Mouse (Mus musculus): ENCODE measurements around the gene Treh. TPM values are rescaled to one million over a fixed set of nuclear protein-coding genes. Genes with fewer than 3 reads are reported as not detected.
"Not testable (repeated sequence)": the region's sequence is repeated elsewhere in the genome, so short reads cannot be mapped to it uniquely, and the experiment has no call there.

Gene Treh
- polyA plus RNA-seq (2014; fragmentation: Nextera tagmentation; extraction: Ambion mirVana): not detected in 2 replicates

DNA sequence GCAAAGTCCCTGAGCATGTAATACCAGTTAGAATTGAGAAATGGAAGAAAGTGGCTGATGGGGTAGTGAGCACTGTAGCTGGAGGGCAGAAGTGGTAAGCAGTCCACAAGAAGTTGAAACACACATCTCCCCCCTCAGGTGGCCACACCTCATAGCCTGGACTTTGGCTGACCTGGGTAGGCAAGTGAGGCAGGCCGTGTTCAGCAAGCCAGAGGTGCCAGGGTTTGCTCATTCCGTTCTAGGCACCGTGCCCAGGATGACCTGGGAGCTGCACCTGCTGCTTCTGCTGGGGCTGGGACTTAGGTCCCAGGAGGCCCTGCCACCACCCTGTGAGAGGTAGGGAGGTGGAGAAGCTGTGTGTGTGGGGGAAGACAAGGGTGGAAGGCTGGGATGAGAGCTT lies at the start of gene Treh:
Gene Treh (plus strand): TSS at position 229 of the 400 bp plus-strand sequence.
- no peak within 1 kb of the TSS for H3K4me3 ChIP-seq (ENCODE audit: low read depth, low read length)
- H3K27me3 ChIP-seq (ENCODE audit: control insufficient read depth, insufficient read depth, low read length): no peaks in the 10 kb centered on the region
- DNase-seq (ENCODE audit: low spot score) (peak; percentile 33), ATAC-seq (replicated peaks; ENCODE audit: low FRiP score) (no peak)
- H3K9me3 ChIP-seq (ENCODE audit: control insufficient read depth, low read length): no peaks in the 10 kb centered on the region
- 93% methylated on average over 3 of the region's 3 CpGs for WGBS
- no peak within 1 kb of the TSS for H3K27ac ChIP-seq (ENCODE audit: low read depth, low read length)
- H3K9ac ChIP-seq (ENCODE audit: low read length): no peak within 1 kb of the TSS
- no peak within 1 kb of the TSS for H3K4me2 ChIP-seq (ENCODE audit: low read depth, low read length, severe bottlenecking)
- no peaks in the 10 kb centered on the region for H3K36me3 ChIP-seq (ENCODE audit: control insufficient read depth, insufficient read depth, low read length)
- H3K4me1 ChIP-seq (replicated peaks; ENCODE audit: control insufficient read depth, insufficient read depth, low read length): no peaks in the 10 kb centered on the region

DNA sequence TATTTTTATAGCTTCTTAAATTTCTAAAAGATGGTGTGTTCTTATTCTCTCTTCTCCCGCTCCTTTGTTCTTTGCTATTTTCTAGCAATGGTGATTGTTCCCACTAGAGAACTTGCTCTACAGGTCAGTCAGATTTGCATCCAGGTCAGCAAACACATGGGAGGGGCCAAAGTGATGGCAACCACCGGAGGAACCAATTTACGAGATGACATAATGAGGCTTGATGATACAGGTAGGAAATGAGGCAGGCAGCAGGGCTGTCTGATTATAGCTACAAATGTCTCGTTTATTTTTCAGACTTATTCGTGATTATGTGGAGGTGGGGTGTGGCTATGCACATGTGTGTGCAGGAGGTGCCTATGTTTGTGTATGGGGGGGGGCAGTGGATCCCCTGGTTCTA lies 48.6 kb upstream of the Treh start:
- DNase-seq (ENCODE audit: low spot score) (no peak), ATAC-seq (replicated peaks; ENCODE audit: low FRiP score) (no peak)
- Histone ChIP-seq H3K4me1 (replicated peaks; ENCODE audit: control insufficient read depth, insufficient read depth, low read length) (no peaks in the 10 kb centered on the region), H3K9ac (ENCODE audit: low read length) (no peak overlapping the region), H3K9me3 (ENCODE audit: control insufficient read depth, low read length) (no peaks in the 10 kb centered on the region), H3K36me3 (ENCODE audit: control insufficient read depth, insufficient read depth, low read length) (peaks cover 11% of the 10 kb centered on the region), H3K4me2 (ENCODE audit: low read depth, low read length, severe bottlenecking) (no peak overlapping the region), H3K4me3 (ENCODE audit: low read depth, low read length) (no peak overlapping the region), H3K27ac (ENCODE audit: low read depth, low read length) (no peak overlapping the region), H3K27me3 (ENCODE audit: control insufficient read depth, insufficient read depth, low read length) (no peaks in the 10 kb centered on the region)
- 76% methylated on average over 5 of the region's 5 CpGs for WGBS

DNA sequence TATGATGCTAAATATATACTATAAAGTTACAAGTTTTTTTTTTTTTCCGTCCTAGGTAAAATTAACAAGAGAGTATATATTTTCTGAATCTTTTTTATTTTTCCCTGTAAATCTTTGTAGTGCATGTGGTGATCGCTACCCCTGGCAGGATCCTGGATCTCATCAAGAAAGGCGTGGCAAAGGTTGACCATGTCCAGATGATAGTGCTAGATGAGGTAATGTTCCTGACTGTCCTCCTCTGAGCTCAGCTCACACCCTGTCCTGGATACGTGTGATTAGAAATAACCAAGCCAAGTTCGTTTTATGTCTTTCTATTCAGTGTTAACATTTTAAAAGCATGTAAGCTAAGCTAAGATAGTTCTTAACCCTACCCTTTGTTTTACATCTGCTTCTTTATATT lies 46.8 kb upstream of the Treh start:
- H3K36me3 ChIP-seq (ENCODE audit: control insufficient read depth, insufficient read depth, low read length): peaks cover 18% of the 10 kb centered on the region
- no peak overlapping the region for H3K4me3 ChIP-seq (ENCODE audit: low read depth, low read length)
- no peak overlapping the region for H3K27ac ChIP-seq (ENCODE audit: low read depth, low read length)
- H3K4me1 ChIP-seq (replicated peaks; ENCODE audit: control insufficient read depth, insufficient read depth, low read length): no peaks in the 10 kb centered on the region
- H3K9ac ChIP-seq (ENCODE audit: low read length): no peak overlapping the region
- no peak overlapping the region for H3K4me2 ChIP-seq (ENCODE audit: low read depth, low read length, severe bottlenecking)
- H3K9me3 ChIP-seq (ENCODE audit: control insufficient read depth, low read length): no peaks in the 10 kb centered on the region
- WGBS: 87% methylated on average over 5 of the region's 5 CpGs
- H3K27me3 ChIP-seq (ENCODE audit: control insufficient read depth, insufficient read depth, low read length): no peaks in the 10 kb centered on the region
- DNase-seq (ENCODE audit: low spot score) (no peak), ATAC-seq (replicated peaks; ENCODE audit: low FRiP score) (no peak)

DNA sequence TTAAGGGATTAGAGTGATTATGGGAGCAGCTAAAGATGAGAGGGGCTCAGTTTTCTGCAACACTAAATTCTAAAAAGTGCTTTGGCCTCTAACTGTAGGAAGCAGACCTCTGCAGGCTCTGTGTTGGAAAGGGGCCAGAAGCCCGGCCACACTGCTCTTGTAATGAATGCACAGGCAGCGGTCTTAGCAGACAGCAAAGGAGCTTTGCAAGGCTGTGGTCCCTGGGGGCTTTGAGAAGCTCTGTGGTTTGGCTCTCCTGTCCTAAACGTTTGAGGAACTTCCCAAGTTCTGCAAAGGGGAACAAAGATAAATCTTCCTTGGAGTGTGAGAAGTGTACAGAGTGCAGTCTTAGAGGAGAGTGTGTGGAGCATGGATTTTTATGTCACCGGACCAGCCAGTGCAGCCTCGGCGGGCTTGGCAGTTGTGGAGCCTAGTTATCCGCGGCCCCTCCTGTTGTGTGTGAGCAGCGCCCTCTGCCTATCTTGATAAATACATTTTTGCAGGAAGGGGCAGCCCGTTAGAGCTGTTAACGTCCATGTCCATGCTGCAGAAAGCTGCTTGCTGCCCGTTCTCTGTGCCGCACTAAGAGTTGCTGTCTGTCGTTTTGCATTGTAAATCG lies 35.4 kb upstream of the Treh start:
- H3K36me3 ChIP-seq (ENCODE audit: control insufficient read depth, insufficient read depth, low read length): peaks cover 17% of the 10 kb centered on the region
- WGBS: 90% methylated on average over 15 of the region's 15 CpGs
- H3K9ac ChIP-seq (ENCODE audit: low read length): no peak overlapping the region
- H3K4me2 ChIP-seq (ENCODE audit: low read depth, low read length, severe bottlenecking): no peak overlapping the region
- H3K27ac ChIP-seq (ENCODE audit: low read depth, low read length): no peak overlapping the region
- DNase-seq (ENCODE audit: low spot score): no peak
- no peaks in the 10 kb centered on the region for H3K9me3 ChIP-seq (ENCODE audit: control insufficient read depth, low read length)
- no peak overlapping the region for H3K4me3 ChIP-seq (ENCODE audit: low read depth, low read length)
- H3K27me3 ChIP-seq (ENCODE audit: control insufficient read depth, insufficient read depth, low read length): no peaks in the 10 kb centered on the region
- no peaks in the 10 kb centered on the region for H3K4me1 ChIP-seq (replicated peaks; ENCODE audit: control insufficient read depth, insufficient read depth, low read length)
- no peak for ATAC-seq (replicated peaks; ENCODE audit: low FRiP score)

DNA sequence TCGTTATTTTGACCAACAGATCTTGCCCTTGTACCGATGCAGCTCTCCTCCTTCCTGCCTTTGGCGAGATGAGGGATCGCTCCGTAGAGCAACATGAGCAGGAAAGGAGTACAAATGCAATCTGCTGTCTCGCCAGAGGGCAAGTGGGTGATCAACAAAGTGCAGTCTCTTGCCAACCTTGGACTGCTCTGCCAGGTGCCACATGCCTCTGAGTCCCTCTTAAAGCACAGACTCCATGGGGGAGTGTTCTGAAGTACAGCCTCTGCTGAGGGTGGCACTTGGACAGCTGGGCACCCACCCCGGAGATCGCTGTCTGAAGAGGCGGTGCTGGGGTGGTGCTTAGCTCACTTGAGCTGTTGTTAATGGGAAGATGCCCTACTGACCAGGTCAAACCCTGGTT lies 34.3 kb upstream of the Treh start:
- peaks cover 14% of the 10 kb centered on the region for H3K36me3 ChIP-seq (ENCODE audit: control insufficient read depth, insufficient read depth, low read length)
- H3K4me3 ChIP-seq (ENCODE audit: low read depth, low read length); H3K9ac ChIP-seq (ENCODE audit: low read length); DNase-seq (ENCODE audit: low spot score); H3K4me2 ChIP-seq (ENCODE audit: low read depth, low read length, severe bottlenecking); ATAC-seq (replicated peaks; ENCODE audit: low FRiP score); H3K9me3 ChIP-seq (ENCODE audit: control insufficient read depth, low read length); H3K4me1 ChIP-seq (replicated peaks; ENCODE audit: control insufficient read depth, insufficient read depth, low read length); H3K27me3 ChIP-seq (ENCODE audit: control insufficient read depth, insufficient read depth, low read length); H3K27ac ChIP-seq (ENCODE audit: low read depth, low read length): not testable (repeated sequence)
- WGBS: 96% methylated on average over 9 of the region's 9 CpGs

DNA sequence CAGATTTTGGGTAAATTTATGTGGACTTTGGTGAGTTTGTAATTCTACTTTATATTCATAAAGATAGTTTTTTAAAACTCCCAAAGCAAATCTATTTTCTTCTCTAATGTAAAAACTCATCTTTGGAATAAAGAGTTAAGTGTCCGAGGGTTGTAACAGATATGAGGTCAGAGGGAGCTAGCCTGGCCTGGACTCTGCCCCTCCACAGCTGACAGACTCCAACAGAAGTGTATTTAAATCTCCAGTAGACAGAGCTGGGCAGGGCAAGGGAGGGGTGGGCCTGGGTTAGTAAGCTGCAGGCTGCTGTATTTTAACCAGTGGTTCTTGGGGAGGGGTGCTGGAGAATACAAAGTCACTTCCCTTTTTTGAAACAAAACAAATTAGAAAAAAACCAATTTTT lies 33.0 kb upstream of the Treh start:
- not testable (repeated sequence) for H3K27me3 ChIP-seq (ENCODE audit: control insufficient read depth, insufficient read depth, low read length); ATAC-seq (replicated peaks; ENCODE audit: low FRiP score); H3K4me2 ChIP-seq (ENCODE audit: low read depth, low read length, severe bottlenecking); H3K4me1 ChIP-seq (replicated peaks; ENCODE audit: control insufficient read depth, insufficient read depth, low read length); H3K27ac ChIP-seq (ENCODE audit: low read depth, low read length); H3K9ac ChIP-seq (ENCODE audit: low read length); DNase-seq (ENCODE audit: low spot score); H3K9me3 ChIP-seq (ENCODE audit: control insufficient read depth, low read length); H3K4me3 ChIP-seq (ENCODE audit: low read depth, low read length)
- WGBS: 91% methylated on average over 1 of the region's 1 CpGs
- H3K36me3 ChIP-seq (ENCODE audit: control insufficient read depth, insufficient read depth, low read length): peaks cover 14% of the 10 kb centered on the region

DNA sequence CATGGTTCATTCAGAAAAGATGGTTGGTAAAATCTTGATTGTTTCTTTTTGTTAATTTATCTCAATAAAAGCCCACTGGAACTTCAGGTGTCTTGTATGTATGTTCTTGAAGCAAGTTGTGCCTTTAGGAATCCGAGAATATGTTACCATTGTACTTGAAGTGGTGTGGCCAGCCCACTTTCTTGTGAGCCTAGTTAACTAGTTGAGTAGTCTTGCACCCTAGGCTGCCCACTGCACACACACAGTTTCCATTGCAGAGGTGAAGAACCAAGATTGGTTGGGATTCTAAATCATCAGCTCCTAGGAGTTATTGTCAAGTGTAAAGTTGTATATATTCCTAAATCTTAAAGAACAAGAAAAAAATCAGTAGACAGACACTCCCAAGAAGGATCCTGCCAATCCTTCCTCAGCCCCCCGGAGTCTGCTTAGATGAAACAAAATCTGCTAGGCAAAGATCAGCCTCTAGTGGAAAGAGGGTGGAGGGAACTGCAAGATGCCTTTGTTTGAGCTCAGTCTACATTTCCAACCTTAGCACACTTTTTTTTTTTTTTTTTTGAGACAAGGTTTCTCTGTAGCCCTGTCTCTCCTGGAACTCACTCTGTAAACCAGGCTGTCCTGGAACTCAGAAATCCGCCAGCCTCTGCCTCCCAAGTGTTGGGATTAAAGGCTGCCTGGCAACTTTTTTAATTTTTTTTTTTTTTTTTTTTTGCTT lies 32.2 kb upstream of the Treh start:
- peaks cover 11% of the 10 kb centered on the region for H3K36me3 ChIP-seq (ENCODE audit: control insufficient read depth, insufficient read depth, low read length)

DNA sequence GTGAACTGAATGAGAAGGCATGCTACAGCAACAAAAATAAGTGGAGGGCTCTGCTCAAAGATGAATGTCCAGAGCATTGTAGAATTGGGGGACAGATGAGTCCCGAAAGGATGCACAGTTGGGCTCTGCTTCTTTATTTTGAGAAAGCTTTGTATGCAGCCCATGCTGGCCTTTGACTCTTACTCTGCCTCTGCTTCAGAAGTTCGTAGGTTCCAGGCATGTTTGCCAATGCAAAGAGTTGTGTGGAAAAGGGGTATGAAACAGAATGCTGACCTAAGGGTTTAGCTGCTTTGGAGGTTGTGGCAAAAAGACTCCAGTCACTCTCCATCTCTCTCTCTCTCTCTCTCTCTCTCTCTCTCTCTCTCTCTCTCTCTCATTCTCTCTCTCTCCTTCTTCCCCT lies 31.4 kb upstream of the Treh start:
- Histone ChIP-seq H3K36me3 (ENCODE audit: control insufficient read depth, insufficient read depth, low read length) (peaks cover 7% of the 10 kb centered on the region), H3K27me3 (ENCODE audit: control insufficient read depth, insufficient read depth, low read length) (no peaks in the 10 kb centered on the region), H3K4me3 (ENCODE audit: low read depth, low read length) (no peak overlapping the region), H3K9me3 (ENCODE audit: control insufficient read depth, low read length) (no peaks in the 10 kb centered on the region), H3K27ac (ENCODE audit: low read depth, low read length) (no peak overlapping the region), H3K4me1 (replicated peaks; ENCODE audit: control insufficient read depth, insufficient read depth, low read length) (no peaks in the 10 kb centered on the region), H3K9ac (ENCODE audit: low read length) (no peak overlapping the region), H3K4me2 (ENCODE audit: low read depth, low read length, severe bottlenecking) (no peak overlapping the region)
- DNase-seq (ENCODE audit: low spot score): no peak
- WGBS: 86% methylated on average over 2 of the region's 2 CpGs
- ATAC-seq (replicated peaks; ENCODE audit: low FRiP score): no peak

More for the DNA sequence above, 32.2 kb upstream of the Treh start:
- no peaks in the 10 kb centered on the region for H3K4me1 ChIP-seq (replicated peaks; ENCODE audit: control insufficient read depth, insufficient read depth, low read length)
- no peak overlapping the region for H3K4me2 ChIP-seq (ENCODE audit: low read depth, low read length, severe bottlenecking)
- no peak overlapping the region for H3K4me3 ChIP-seq (ENCODE audit: low read depth, low read length)
- no peak overlapping the region for H3K9ac ChIP-seq (ENCODE audit: low read length)
- no peak for ATAC-seq (replicated peaks; ENCODE audit: low FRiP score)
- DNase-seq (ENCODE audit: low spot score): no peak
- no peak overlapping the region for H3K27ac ChIP-seq (ENCODE audit: low read depth, low read length)
- WGBS: 93% methylated on average over 3 of the region's 3 CpGs
- no peaks in the 10 kb centered on the region for H3K27me3 ChIP-seq (ENCODE audit: control insufficient read depth, insufficient read depth, low read length)
- no peaks in the 10 kb centered on the region for H3K9me3 ChIP-seq (ENCODE audit: control insufficient read depth, low read length)

DNA sequence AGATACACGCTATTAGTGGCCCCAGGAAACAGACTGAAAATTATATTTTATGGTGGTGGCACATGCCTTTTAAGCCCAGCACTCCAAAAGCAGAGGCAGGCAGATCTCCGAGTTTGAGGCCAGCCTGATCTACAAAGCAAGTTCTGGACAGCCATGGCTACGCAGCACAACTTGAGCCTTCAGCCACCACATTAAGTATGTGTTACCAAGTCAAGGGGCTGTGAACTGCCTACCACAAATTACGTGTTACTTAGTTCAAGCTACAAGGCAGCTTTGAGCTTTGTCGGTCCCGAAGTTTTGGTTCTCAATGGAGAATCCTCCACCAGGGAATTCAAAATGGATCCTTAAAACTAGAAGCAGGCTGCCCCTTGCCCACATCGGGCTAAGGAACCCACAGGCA lies 29.9 kb upstream of the Treh start:
- ATAC-seq (replicated peaks; ENCODE audit: low FRiP score): no peak
- Histone ChIP-seq H3K27me3 (ENCODE audit: control insufficient read depth, insufficient read depth, low read length) (no peaks in the 10 kb centered on the region), H3K9me3 (ENCODE audit: control insufficient read depth, low read length) (no peaks in the 10 kb centered on the region), H3K27ac (ENCODE audit: low read depth, low read length) (no peak overlapping the region), H3K9ac (ENCODE audit: low read length) (no peak overlapping the region), H3K36me3 (ENCODE audit: control insufficient read depth, insufficient read depth, low read length) (no peaks in the 10 kb centered on the region; the same call in 1 of the 2 replicates), H3K4me1 (replicated peaks; ENCODE audit: control insufficient read depth, insufficient read depth, low read length) (no peaks in the 10 kb centered on the region), H3K4me3 (ENCODE audit: low read depth, low read length) (no peak overlapping the region), H3K4me2 (ENCODE audit: low read depth, low read length, severe bottlenecking) (no peak overlapping the region)
- WGBS: 96% methylated on average over 7 of the region's 7 CpGs
- no peak for DNase-seq (ENCODE audit: low spot score)
